Mouse (Mus musculus): Measurements from ENCODE around the gene Pdcd11.

DNA sequence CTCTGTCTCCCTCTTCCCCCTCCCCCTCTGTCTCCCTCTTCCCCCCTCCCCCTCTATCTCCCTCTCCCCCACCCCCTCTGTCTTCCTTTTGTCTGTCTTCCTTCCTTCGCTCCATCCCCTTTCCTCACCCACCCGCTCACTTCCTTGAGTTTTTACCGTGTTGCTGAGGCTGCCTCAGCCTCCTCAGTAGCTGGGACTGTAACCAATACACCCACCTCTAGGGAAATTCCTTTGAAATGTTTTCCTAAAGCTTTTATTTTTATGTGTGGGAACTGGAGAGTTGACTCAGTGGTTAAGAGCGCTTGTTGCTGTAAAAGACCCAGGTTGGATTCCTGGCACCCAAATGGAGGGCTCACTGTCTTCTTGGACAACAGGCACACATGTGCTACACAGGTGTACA is 71.1 kb downstream of the Pdcd11 start:
- TF ChIP-seq POLR2A (IDR thresholded peaks at IDR 0.05; ENCODE audit: borderline replicate concordance, low read depth, low read length) (no peak), CTCF (IDR thresholded peaks at IDR 0.05; ENCODE audit: low read depth, low read length) (no peak)
